Mouse (Mus musculus): Measurements from ENCODE around the gene Lmna. TPM values are rescaled to one million over a fixed set of nuclear protein-coding genes. Genes with fewer than 3 reads are reported as not detected.

The Lmna gene
- total and polyA plus RNA-seq, 3 experiments: 128 to 388 (median 302) TPM

- TF ChIP-seq USF2 (IDR thresholded peaks at IDR 0.05; ENCODE audit: borderline replicate concordance in 1 of 2, insufficient read depth in 1 of 2, low read depth in 1 of 2, low read length in 2 of 2) (no peak), NELFE (IDR thresholded peaks at IDR 0.05; ENCODE audit: low read depth, low read length) (no peak), MXI1 (IDR thresholded peaks at IDR 0.05; ENCODE audit: low read depth, low read length) (peak; percentile 16; the same call in 1 of the 2 replicates), SMC3 (IDR thresholded peaks at IDR 0.05; ENCODE audit: low read depth, low read length) (no peak), TBP (IDR thresholded peaks at IDR 0.05; ENCODE audit: low read depth, low read length) (0 out of 2 replicates have a peak, but pooled peaks have one; percentile 0), E2F4 (IDR thresholded peaks at IDR 0.05; ENCODE audit: borderline replicate concordance, low read depth, low read length) (no peak), MAZ (IDR thresholded peaks at IDR 0.05; ENCODE audit: low read depth, low read length) (peak; percentile 19), NRF1 (IDR thresholded peaks at IDR 0.05; ENCODE audit: insufficient read depth, low read depth, low read length, poor library complexity, severe bottlenecking) (no peak), SIN3A (IDR thresholded peaks at IDR 0.05; ENCODE audit: low read length) (0 out of 2 replicates have a peak, but pooled peaks have one; percentile 1), USF1 (IDR thresholded peaks at IDR 0.05; ENCODE audit: low read depth, low read length) (no peak), CHD2 (IDR thresholded peaks at IDR 0.05; ENCODE audit: low read length) (no peak), MEF2A (IDR thresholded peaks at IDR 0.05; ENCODE audit: extremely low read depth, insufficient replicate concordance, low read depth, low read length, poor library complexity, severe bottlenecking) (no peak), RCOR1 (IDR thresholded peaks at IDR 0.05; ENCODE audit: low read depth, low read length) (0 out of 2 replicates have a peak, but pooled peaks have one; percentile 26), HCFC1 (IDR thresholded peaks at IDR 0.05; ENCODE audit: low read depth, low read length) (no peak), UBTF (IDR thresholded peaks at IDR 0.05; ENCODE audit: borderline replicate concordance, insufficient read depth, low read depth, low read length) (no peak), ETS1 (IDR thresholded peaks at IDR 0.05; ENCODE audit: low read depth, low read length) (no peak), MAX (IDR thresholded peaks at IDR 0.05; ENCODE audit: low read length) (no peak; the same call in 1 of the 2 replicates), CTCF (IDR thresholded peaks at IDR 0.05 in 2 of 3, conservative IDR thresholded peaks at IDR 0.05 in 1 of 3; ENCODE audit: control insufficient read depth in 1 of 3, insufficient read depth in 1 of 3, low read depth in 2 of 3, low read length in 3 of 3, poor library complexity in 1 of 3, severe bottlenecking in 1 of 3) (no peak), EP300 (IDR thresholded peaks at IDR 0.05; ENCODE audit: low read depth in 1 of 2, low read length in 2 of 2) (no peak), JUND (IDR thresholded peaks at IDR 0.05; ENCODE audit: low read depth, low read length) (0 out of 2 replicates have a peak, but pooled peaks have one; percentile 12), GABPA (IDR thresholded peaks at IDR 0.05; ENCODE audit: low read depth, low read length) (no peak), TCF12 (IDR thresholded peaks at IDR 0.05; ENCODE audit: low read depth, low read length) (no peak), ZKSCAN1 (IDR thresholded peaks at IDR 0.05; ENCODE audit: low read depth, low read length) (peak; percentile 91), MAFK (IDR thresholded peaks at IDR 0.05; ENCODE audit: borderline replicate concordance, low read depth, low read length) (no peak), BHLHE40 (IDR thresholded peaks at IDR 0.05; ENCODE audit: borderline replicate concordance, low read depth, low read length) (no peak), GATA1 (IDR thresholded peaks at IDR 0.05; ENCODE audit: low read depth, low read length) (no peak), RAD21 (IDR thresholded peaks at IDR 0.05; ENCODE audit: low read depth, low read length) (no peak), MYC (IDR thresholded peaks at IDR 0.05; ENCODE audit: low read depth, low read length) (no peak), POLR2A (IDR thresholded peaks at IDR 0.05; ENCODE audit: control insufficient read depth in 1 of 2, insufficient read depth in 1 of 2, low read depth in 1 of 2, low read length in 2 of 2, poor library complexity in 1 of 2) (no peak; a peak in 1 of 4 replicates), ZMIZ1 (IDR thresholded peaks at IDR 0.05; ENCODE audit: low read depth, low read length) (no peak), ELF1 (IDR thresholded peaks at IDR 0.05; ENCODE audit: low read depth, low read length) (no peak)
- Histone ChIP-seq H3K79me2 (ENCODE audit: control insufficient read depth, insufficient read depth, low read length, poor library complexity) (no peaks in the 10 kb centered on the region), H3K36me3 (ENCODE audit: control insufficient read depth in 1 of 2, insufficient read depth in 2 of 2, low read length in 2 of 2) (peaks cover 0 to 40% of the 10 kb centered on the region in 2 experiments; a peak in 2 of 4 replicates), H3K27ac (ENCODE audit: control insufficient read depth, low read depth, low read length) (peak overlapping the region; percentile 89), H3K4me1 (ENCODE audit: control insufficient read depth in 1 of 2, insufficient read depth in 2 of 2, low read length in 2 of 2) (peaks cover 20 to 50% of the 10 kb centered on the region in 2 experiments), H3K4me3 (ENCODE audit: control insufficient read depth in 1 of 2, insufficient read depth in 1 of 2, low read depth in 2 of 2, low read length in 2 of 2) (peak overlapping the region; percentile 40 to 48), H3K27me3 (ENCODE audit: control insufficient read depth in 1 of 2, insufficient read depth in 2 of 2, low read length in 2 of 2) (no peaks in the 10 kb centered on the region), H3K9me3 (replicated peaks; ENCODE audit: insufficient read depth, low read length) (no peaks in the 10 kb centered on the region), H3K9ac (ENCODE audit: control insufficient read depth, low read depth, low read length, poor library complexity, severe bottlenecking) (peak overlapping the region; percentile 78)
- DNase-seq (ENCODE audit: low read depth, low spot score): peak; percentile 83
These were observed 54.0 kb downstream of the Lmna start for GRCm38 (mm10) chr3:88455588-88456264.

Data from MEL (cell line).